Mouse (Mus musculus) frontal cortex, postnatal 36 days (tissue): ENCODE data around the gene Eppin.
A peak's percentile ranks its signal among the peaks of the same experiment; 100 is the strongest.
"Not testable (repeated sequence)": the region's sequence is repeated elsewhere in the genome, so short reads cannot be mapped to it uniquely, and the experiment has no call there.

Experiments used
- DNase-seq, 2 experiments: peaks; one replicate each; pipeline ENCODE4 v3.0.0; 2022; ENCODE audit warnings: low spot score in 2 of 2

Eppin gene

DNA sequence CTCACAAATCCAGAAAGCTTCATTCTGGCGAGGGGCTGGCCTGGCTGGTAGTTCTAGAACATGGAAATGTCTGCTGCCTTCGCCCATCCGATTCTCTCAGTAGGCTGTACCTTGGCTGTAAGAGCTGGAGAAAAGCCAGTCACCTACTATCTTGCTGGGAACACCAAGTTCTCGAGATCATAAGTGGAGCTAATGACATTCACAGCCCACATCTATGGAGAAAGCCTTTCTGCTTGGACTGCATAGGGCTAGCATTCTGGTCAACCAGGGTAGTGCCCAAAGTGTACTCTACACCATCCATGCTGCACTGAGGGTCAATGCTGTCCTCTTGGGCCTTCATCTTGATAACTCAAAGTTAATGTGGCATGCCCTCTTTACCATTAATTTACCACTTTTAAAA is at the start of gene Eppin:
Gene Eppin (minus strand): TSS at position 101 of the 400 bp plus-strand sequence.
- no peak for DNase-seq

DNA sequence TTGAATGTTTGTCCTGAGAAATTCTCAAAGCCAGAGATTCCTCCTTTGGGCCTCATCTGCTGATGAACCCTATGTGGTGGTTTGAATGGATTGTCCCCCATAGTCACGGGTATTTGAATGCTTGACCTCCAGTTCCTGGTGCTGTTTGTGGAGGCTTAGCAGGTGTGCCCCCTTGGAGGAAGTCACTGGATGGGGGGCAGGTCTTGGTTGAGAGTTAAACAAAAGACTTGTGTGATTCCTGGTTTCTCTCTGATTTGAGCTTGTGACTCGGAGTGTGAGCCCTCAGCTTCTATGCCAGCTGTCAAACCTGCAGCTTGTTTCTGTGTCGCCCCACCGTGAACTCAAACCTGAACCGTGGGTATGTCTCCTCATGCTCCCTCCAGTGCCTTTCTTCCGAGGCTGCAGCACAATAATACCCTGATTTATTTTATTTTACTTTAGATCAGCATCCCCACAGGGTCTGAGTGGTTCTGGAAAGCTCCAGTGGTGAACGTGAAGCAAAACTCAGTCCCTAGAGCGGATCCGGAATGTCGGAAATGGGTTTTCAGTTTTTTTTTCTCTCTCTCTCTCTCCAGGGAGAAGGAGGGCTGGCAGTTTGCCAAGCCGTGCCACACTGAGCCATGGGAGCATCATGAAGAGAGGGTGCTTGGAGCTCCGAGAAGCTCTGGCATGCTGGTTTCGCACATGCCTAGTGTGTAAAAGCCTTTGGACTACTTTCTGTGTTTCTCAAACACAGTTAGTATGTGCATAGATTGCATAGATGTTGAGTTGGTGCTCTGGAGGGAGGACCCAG is 48.7 kb upstream of the Eppin start:
- DNase-seq: peak in 1 of 2 experiments; percentile 3

DNA sequence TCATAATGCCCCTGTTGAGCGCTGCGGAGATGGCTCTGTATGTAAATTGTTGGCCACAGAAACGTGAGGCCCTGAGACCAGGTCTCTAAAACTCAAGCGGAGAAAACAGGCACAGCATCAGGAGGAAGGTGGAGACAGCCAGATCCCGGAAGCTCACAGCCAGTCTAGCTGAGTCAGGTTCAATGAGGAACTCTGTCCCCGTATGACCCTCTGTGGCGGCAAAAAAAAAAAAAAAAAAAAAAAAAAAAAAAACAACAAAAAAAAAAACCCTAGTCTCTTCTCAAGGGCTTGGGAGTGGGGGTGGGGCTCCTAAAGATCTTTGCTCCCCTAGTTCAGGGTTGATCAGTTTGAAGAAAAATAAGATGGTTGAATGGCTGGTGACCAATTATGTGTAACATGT is 47.7 kb upstream of the Eppin start:
- DNase-seq: no peak

DNA sequence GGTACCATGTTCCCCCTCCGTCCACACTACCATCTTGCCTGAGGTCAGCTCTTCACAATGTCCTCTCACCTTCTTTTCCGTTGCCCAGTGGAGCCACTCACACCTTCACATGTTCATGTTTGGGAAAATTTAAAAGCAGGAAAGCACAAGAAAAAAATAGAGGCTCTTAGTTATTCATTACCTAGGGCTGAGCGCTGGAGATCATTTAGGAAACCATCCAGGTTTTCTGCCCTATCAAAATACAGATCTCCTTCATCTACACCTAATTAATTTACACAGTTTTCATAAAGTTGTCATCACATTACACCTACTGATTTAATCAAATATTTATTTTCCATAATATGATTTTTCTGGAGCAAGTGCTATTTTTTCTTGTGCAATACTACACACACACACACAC is 45.3 kb upstream of the Eppin start, which contains the start of gene Wfdc16:
Gene Wfdc16 (minus strand): TSS at position 101 of the 400 bp plus-strand sequence.
- no peak for DNase-seq

DNA sequence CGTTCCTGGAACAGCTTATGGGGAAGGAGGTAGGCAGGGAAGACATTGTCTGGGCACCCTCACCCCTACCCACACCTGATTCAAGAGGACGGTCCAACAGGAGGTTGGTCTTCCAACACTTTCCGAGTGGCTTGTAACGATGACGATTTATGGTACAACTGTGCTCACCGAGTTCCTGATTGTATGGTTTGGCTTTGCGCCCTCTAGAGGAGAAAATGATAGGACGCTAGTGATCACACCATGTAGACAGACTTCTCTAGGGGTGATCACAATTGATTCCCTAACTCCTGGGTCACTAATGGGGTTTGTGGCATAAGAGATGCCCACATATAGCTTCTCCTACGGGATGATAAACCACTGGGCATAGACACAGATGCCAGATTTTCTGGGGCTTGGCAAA is 41.9 kb upstream of the Eppin start:
- DNase-seq: no peak

DNA sequence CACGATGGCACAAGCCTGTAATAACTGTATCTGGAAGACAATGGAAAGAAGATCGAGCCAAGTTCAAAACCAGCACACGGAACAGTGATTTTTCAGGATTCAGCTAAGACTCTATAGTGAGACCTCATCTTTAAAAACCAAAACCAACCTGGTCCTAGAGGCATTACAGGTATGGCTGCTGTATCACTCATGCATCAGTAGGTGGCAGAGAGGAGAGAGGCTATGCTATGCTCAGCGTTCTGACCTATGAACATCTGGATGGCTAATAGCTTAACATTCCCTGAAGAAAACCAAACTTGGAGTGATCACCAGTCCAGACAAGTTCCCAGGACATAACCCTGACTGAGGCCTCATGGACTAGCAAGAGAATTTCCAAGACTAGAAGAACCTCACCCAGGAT is 28.4 kb upstream of the Eppin start:
- no peak for DNase-seq

DNA sequence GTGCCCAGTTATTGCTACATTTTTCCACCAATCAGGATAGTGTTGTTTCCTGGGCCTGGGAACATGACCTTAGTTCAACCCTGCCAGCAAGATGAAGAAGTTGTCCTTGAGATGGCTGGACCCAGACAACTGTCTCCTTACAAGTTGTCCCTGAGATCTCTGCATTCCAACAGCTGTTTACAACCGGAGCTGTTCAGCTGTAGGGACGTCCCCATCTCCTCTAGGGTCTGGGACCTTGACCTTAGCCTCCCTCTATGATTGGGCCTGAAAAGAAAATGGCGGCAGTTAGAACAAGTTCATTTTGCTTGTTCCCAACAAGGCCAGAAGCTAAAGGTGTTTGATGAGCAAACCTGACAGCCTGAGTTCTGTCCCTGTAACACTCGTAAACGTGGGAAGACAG is 25.7 kb upstream of the Eppin start:
- DNase-seq: no peak

DNA sequence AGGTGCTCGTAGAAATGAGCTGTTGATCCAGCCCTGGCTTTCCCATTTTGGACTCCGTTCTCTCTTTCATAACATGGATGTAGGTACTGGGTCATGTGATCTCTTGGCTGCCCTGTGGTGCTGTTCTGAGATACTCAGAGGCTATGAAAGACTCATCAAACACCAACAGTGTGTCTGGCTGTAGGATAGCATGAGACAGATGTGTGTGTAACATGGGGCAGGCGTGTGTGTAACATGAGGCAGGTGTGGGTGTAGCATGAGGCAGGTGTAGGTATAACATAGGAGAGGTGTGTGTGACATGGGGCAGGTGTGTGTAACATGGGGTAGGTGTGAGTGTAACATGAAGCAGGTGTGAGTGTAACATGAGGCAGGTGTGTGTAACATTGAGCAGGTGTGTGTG is 22.0 kb upstream of the Eppin start:
- no peak for DNase-seq

DNA sequence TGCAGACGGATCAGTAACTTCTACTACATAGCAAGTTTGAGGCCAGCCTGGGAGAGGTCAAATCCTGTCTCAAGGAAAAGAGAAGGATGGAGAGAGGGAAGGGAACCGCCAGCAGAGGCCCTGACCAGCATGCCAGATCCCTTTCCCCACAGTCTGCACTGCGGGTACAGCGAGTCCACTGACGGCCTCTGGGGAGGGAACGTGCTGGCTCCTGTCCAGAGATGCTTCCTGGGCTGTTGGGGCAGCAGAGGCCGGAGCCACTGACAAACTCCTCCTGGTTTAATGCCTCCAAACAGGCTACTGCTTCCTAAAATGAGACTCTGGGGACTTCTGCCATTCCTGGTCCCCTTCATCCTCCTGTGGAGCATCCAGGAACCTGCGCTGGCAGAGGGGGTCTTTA is 20.1 kb upstream of the Eppin start, which contains the start of the genes Wfdc6b and Wfdc8:
Gene Wfdc6b (plus strand): TSS at position 52 of the 400 bp plus-strand sequence.
Gene Wfdc8 (minus strand): TSS at position 156 of the 400 bp plus-strand sequence.
- DNase-seq: not testable (repeated sequence)

DNA sequence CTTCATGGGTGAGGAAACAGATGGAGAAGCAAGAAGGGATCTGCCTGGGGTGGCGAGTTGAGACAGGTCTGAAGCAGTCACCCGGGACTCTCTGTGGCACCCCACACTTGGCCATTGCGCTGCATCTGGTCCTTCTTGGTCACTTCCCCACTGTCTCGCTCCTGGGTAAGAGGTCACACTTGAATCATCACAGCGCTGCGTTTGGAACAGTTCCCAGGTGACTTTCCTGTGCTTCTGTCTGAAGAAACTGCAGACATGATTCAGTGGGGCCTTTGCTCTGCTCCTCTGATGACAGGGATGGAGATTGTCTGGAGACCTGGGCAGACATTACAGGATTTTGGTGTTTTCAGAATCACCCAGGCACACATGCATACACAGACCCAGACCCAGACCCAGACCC is 15.4 kb upstream of the Eppin start:
- no peak for DNase-seq

DNA sequence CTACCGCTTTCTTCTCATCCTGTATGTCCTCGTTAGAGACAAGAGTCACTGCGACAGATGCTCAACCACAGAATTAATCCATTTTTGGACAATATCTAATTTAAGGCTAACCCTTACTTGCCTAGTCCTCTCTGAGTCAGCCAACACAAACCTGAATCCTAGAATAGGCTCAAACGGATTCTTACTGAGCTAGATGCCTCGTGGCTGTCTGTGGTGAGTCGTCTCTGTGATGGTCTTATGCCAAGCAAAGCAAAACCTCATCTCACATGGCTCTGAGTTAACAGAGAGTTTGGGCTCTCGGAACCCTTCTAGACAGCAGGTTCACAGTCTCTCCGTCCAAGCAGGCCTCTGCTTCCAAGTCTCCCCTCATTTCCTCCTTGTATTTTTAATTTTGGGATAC is 11.0 kb upstream of the Eppin start:
- peak in 1 of 2 experiments; percentile 6 for DNase-seq

DNA sequence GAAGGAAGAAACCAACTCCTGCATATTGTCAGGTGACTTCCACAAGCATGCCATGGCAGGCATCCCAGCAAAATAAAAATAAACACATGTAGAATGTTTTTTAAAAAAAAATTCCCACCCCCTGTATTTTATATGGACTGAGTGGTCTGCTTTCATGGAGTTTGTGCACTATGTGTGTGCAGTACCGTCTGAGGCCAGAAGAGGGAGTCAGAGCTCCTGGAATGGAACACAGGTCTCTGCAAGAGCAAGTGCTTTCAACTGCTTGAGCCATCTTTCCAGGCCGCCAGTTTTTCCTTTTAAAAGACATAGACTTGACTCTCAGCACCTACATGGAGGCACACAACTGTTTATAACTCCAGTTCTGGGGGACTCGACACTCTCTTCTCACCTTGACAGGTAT is 10.1 kb upstream of the Eppin start:
- DNase-seq: no peak

DNA sequence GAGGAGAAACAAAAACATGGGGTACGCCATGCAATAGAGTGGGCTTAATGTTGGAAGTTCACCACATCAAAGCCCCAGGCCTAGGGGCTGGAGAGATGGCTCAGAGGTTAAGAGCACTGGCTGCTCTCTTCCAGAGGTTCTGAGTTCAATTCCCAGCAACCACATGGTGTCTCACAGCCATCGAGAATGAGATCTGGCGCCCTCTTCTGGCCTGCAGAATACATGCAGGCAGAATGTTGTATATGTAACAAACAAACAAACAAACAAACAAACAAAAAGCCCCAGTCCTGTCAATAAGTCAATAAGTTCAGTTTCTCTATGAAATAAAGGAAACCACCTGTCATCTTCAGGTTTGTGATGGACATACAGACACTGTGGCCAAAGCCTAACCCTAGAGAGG is 6.8 kb upstream of the Eppin start:
- no peak for DNase-seq

DNA sequence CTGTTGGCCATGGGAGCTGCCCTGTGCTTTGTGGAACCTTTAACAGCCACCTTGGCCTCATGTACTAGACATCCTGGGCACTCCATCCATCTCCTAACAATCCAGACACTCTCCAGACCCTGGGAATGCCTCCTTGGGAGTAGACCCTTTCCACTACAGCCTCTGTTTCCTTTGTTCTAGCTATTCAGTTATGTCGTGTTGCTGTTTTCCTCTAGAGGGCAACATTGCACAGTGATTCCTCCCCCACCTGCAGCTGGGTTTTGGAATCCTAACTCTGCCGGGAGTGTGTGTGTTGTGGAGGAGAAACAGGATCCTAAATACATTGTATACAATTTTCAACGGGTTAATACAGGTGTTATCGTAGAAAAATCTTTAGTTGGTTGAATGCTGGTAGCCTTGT is 1.4 kb downstream of the Eppin start:
- peak; percentile 6 to 37 for DNase-seq

DNA sequence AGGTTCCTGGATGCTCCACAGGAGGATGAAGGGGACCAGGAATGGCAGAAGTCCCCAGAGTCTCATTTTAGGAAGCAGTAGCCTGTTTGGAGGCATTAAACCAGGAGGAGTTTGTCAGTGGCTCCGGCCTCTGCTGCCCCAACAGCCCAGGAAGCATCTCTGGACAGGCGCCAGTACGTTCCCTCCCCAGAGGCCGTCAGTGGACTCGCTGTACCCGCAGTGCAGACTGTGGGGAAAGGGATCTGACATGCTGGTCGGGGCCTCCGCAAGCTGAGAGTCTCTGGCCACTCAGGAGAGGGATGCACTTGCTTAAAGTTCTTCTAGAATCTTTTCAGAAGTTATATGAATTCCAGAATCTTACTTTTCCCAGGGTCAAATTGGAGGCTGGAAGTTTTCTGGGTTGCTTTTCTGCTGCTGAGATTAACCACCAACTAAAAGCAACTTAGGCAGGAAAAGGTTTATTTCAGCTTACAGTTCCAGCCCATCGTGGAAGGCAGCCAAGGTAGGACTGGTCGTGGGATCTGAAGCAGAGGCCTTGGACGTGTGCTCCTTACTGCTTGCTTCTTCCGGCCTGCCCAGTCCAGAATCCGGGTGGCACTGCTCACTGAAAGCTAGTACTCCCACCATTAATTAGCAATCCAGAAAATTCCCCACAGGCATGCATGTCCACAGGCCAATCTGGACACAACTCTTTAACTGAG is 8.2 kb downstream of the Eppin start, which contains the start of gene Wfdc6a:
Gene Wfdc6a (minus strand): TSS at position 423 of the 701 bp plus-strand sequence.
- not testable (repeated sequence) for DNase-seq

DNA sequence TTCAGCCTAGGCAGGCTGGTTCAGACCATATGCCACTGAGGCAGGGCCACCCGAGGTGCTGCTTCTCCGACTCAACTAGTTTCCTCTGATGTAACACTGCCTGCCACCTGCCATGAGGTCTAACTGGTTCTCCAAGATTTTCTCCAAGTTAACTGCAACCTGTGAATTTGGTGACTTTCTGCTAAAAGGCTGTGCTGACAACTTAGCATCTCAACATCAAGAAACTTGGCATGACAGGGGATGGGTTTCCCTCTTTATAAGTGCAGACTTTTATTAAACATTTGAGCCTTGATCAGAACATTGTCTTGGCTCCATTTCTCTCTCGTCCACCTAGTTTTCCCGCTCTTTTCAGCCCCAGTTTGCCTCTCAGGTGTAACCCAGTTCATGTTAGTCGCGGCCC is 20.0 kb downstream of the Eppin start, which contains the start of gene Spint3:
Gene Spint3 (minus strand): TSS at position 101 of the 400 bp plus-strand sequence.
- DNase-seq: not testable (repeated sequence)

DNA sequence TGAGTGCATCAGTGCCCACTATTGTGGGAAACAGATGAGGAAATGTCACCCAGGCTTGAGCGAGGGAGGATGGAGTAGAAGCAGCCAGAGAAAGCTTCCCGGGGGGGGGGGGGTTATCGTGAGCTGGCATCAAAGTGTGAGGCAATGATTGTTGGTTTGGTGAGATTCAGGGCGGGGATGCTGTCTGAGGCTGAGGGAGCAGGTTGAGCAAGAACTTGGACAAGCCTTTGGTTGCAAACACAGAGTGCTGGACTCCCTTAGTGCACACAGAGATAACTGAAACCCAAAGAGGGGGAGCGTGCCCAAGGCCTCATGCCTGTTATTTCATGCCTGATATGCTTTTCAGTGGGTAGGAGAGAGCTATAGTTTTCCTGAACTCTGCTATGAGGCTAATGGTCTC is 25.9 kb downstream of the Eppin start:
- DNase-seq: no peak

DNA sequence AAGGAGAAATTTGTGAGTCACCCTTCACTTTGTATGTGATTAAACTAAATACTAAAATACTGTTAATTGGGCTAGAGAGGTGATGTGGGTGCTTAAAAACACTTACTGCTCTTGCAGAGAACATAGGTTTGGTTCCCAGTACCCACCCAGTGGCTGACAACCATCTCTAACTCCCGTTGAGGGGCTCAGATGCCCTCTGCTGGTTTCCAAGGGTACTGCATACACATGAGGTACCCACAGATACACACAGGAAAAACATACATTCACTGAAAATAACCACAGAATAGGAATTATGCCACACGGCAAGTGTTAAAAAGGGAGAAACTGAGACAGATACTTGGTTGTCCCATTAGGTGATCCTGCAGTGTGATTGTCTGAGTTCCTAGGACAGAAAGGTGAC is 26.4 kb downstream of the Eppin start:
- no peak for DNase-seq

DNA sequence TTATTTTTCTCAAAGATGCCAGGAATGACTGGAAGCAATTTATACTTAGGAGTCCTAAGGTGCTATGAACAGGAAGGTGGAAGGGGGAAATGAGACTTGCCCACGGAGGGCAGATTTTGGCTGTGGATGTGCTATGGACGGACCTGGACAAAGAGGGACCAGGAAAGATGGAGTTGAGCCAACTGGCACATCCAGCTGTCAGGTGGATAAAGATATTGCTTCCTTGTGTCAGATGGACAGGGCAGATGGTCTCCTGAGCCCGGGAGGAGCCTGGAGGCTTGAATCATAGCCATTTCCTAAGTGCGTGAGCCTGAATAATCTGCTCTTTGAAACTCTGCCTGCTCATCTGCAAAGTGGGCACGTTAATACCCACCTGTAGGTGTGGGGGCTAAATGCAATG is 29.0 kb downstream of the Eppin start:
- DNase-seq: no peak

DNA sequence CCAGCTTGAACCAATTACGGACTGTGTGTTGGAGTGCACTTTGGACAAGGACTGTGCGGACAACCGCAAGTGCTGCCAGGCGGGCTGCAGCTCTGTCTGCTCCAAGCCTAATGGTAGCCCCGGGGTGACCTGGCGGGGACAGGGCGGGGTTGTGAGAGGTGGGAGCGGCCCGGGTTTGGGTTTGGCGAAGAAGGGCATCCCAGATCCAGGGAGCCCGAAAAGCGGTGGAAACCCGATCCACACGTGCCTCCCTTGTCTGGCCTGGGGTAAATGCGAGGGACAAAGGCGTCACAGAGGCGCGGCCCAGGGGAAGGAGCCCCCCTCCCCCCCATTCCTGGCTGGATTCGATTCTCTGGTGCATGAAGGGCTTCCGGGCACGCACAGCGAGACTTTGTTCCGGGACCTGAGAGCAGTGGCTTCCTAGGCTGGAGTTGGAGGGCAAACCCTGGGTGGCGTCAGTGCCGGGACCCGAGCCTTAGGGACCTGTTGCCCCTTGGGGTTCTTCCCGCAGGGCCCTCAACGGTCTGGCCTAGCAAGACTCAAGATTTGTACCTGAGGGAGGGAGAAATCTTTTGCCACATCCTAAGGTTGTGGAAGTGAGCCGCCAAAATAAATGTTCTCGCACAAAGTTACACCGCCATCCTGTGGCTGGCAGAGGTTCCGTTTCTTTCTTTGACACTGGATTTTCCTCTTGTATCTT is 29.9 kb downstream of the Eppin start:
- DNase-seq: peak; percentile 31 to 49

DNA sequence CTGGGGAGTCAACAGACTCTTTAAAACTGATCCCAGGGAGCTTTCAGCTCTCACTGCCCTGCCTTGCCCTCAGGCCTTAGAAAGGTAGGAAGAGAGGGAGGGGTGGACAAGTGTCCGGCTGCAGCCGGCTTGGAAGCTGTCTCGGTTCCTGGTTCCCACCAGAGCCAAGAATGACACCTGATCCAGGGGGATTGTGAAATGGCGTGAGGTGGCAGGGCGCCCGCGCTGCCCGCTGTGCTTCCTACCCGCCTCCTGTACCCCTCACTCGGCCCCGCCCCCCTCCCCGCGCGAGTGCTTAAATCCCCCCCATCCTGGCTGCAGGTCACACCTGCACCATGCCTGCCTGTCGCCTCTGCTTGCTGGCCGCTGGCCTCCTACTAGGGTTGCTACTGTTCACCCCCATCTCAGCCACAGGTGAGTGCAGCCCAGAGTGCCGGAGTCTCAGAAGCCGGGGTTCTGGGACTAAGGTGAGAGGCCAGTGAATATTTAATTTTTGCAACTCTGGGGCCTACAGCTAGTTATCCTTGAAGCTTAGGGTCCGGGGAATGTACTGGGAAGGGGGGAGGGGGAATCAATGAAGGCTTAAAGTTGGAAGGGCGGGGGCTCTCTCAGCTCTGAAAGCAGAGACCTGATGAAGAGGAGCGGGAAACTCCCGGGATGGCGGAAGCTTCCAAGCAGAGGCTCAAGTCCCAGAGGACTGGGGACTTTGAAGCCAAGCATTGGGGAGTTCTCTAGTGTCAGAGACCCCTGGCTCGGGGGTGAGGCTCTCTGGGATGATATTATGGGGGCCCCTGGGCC is 30.8 kb downstream of the Eppin start, which contains the start of gene Wfdc2:
Gene Wfdc2 (plus strand): TSS at position 23 of the 798 bp plus-strand sequence.
- no peak for DNase-seq
